Mouse (Mus musculus): ENCODE measurements around the gene I830077J02Rik. TPM values are rescaled to one million over a fixed set of nuclear protein-coding genes. Genes with fewer than 3 reads are reported as not detected.

The I830077J02Rik gene
- total and polyA plus RNA-seq, 3 experiments = 2.8 to 9.4 TPM; not detected in 1

GRCm38 (mm10) chr3:105931095-105931494 lies 1.4 kb downstream of the I830077J02Rik start:
- Histone ChIP-seq H3K4me3 (ENCODE audit: control insufficient read depth in 1 of 2, insufficient read depth in 1 of 2, low read depth in 2 of 2, low read length in 2 of 2) (no peak overlapping the region), H3K36me3 (ENCODE audit: control insufficient read depth in 1 of 2, insufficient read depth in 2 of 2, low read length in 2 of 2) (peaks cover 0 to 16% of the 10 kb centered on the region in 2 experiments; a peak in 3 of 4 replicates), H3K9me3 (replicated peaks; ENCODE audit: insufficient read depth, low read length) (no peaks in the 10 kb centered on the region), H3K4me1 (ENCODE audit: control insufficient read depth in 1 of 2, insufficient read depth in 2 of 2, low read length in 2 of 2) (peaks cover 4 to 21% of the 10 kb centered on the region in 2 experiments; a peak in 3 of 4 replicates), H3K79me2 (ENCODE audit: control insufficient read depth, insufficient read depth, low read length, poor library complexity) (peaks cover 5% of the 10 kb centered on the region; the same call in 1 of the 2 replicates), H3K9ac (ENCODE audit: control insufficient read depth, low read depth, low read length, poor library complexity, severe bottlenecking) (no peak overlapping the region), H3K27me3 (ENCODE audit: control insufficient read depth in 1 of 2, insufficient read depth in 2 of 2, low read length in 2 of 2) (no peaks in the 10 kb centered on the region), H3K27ac (ENCODE audit: control insufficient read depth, low read depth, low read length) (no peak overlapping the region)
- peak; percentile 31 for DNase-seq (ENCODE audit: low read depth, low spot score)
- TF ChIP-seq BHLHE40 (IDR thresholded peaks at IDR 0.05; ENCODE audit: borderline replicate concordance, low read depth, low read length) (no peak), KAT2A (conservative IDR thresholded peaks at IDR 0.05; ENCODE audit: low read depth, low read length) (no peak), GABPA (IDR thresholded peaks at IDR 0.05; ENCODE audit: low read depth, low read length) (no peak), RCOR1 (IDR thresholded peaks at IDR 0.05; ENCODE audit: low read depth, low read length) (no peak), NRF1 (IDR thresholded peaks at IDR 0.05; ENCODE audit: insufficient read depth, low read depth, low read length, poor library complexity, severe bottlenecking) (no peak), ELF1 (IDR thresholded peaks at IDR 0.05; ENCODE audit: low read depth, low read length) (no peak), ZKSCAN1 (IDR thresholded peaks at IDR 0.05; ENCODE audit: low read depth, low read length) (no peak), CHD2 (IDR thresholded peaks at IDR 0.05; ENCODE audit: low read length) (no peak), RAD21 (IDR thresholded peaks at IDR 0.05; ENCODE audit: low read depth, low read length) (no peak), GATA1 (IDR thresholded peaks at IDR 0.05; ENCODE audit: low read depth, low read length) (no peak), POLR2AphosphoS5 (IDR thresholded peaks at IDR 0.05; ENCODE audit: borderline replicate concordance, low read depth, low read length) (no peak), NELFE (IDR thresholded peaks at IDR 0.05; ENCODE audit: low read depth, low read length) (no peak), ZC3H11A (IDR thresholded peaks at IDR 0.05; ENCODE audit: low read depth, low read length) (no peak), ZMIZ1 (IDR thresholded peaks at IDR 0.05; ENCODE audit: low read depth, low read length) (no peak), MXI1 (IDR thresholded peaks at IDR 0.05; ENCODE audit: low read depth, low read length) (no peak)

DNA sequence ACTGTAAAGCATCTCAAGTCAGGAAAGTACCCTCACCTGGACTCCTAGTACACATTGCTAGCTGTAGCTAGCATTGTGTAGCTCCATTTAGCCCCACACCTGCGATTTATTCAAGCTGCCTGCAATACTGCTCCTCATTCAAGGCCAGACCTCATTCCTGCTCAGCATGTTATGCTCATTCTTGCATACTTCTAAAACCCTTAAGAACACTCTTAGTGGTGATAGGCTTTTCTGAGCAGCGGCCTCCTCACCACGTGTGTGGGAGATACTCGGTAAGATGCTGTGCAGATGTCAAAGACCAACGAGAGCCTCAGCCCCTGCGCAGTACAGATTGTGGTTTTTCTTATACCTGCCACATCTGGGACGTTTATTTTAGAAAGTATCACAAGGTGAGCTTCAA lies 2.6 kb downstream of the I830077J02Rik start:
- H3K4me1 ChIP-seq (ENCODE audit: control insufficient read depth in 1 of 2, insufficient read depth in 2 of 2, low read length in 2 of 2) = peaks cover 4 to 24% of the 10 kb centered on the region in 2 experiments; a peak in 3 of 4 replicates
- TF ChIP-seq MYC (IDR thresholded peaks at IDR 0.05; ENCODE audit: low read depth, low read length) = no peak
- TF ChIP-seq KAT2A (conservative IDR thresholded peaks at IDR 0.05; ENCODE audit: low read depth, low read length) = no peak
- no peak for TF ChIP-seq GATA1 (IDR thresholded peaks at IDR 0.05; ENCODE audit: low read depth, low read length)
- no peak for TF ChIP-seq CHD2 (IDR thresholded peaks at IDR 0.05; ENCODE audit: low read length)
- no peak for TF ChIP-seq ZNF384 (IDR thresholded peaks at IDR 0.05; ENCODE audit: low read depth, low read length)
- no peak for TF ChIP-seq ETS1 (IDR thresholded peaks at IDR 0.05; ENCODE audit: low read depth, low read length)
- no peak for TF ChIP-seq JUND (IDR thresholded peaks at IDR 0.05; ENCODE audit: low read depth, low read length)
- no peak for TF ChIP-seq CTCF (IDR thresholded peaks at IDR 0.05 in 2 of 3, conservative IDR thresholded peaks at IDR 0.05 in 1 of 3; ENCODE audit: control insufficient read depth in 1 of 3, insufficient read depth in 1 of 3, low read depth in 2 of 3, low read length in 3 of 3, poor library complexity in 1 of 3, severe bottlenecking in 1 of 3)
- TF ChIP-seq MAZ (IDR thresholded peaks at IDR 0.05; ENCODE audit: low read depth, low read length) = no peak

More for the DNA sequence above, 2.6 kb downstream of the I830077J02Rik start:
- Histone ChIP-seq H3K36me3 (ENCODE audit: control insufficient read depth in 1 of 2, insufficient read depth in 2 of 2, low read length in 2 of 2) (peaks cover 0 to 20% of the 10 kb centered on the region in 2 experiments; a peak in 3 of 4 replicates), H3K79me2 (ENCODE audit: control insufficient read depth, insufficient read depth, low read length, poor library complexity) (peaks cover 5% of the 10 kb centered on the region; the same call in 1 of the 2 replicates), H3K9me3 (replicated peaks; ENCODE audit: insufficient read depth, low read length) (no peaks in the 10 kb centered on the region), H3K4me3 (ENCODE audit: control insufficient read depth in 1 of 2, insufficient read depth in 1 of 2, low read depth in 2 of 2, low read length in 2 of 2) (no peak overlapping the region), H3K27me3 (ENCODE audit: control insufficient read depth in 1 of 2, insufficient read depth in 2 of 2, low read length in 2 of 2) (no peaks in the 10 kb centered on the region), H3K9ac (ENCODE audit: control insufficient read depth, low read depth, low read length, poor library complexity, severe bottlenecking) (no peak overlapping the region), H3K27ac (ENCODE audit: control insufficient read depth, low read depth, low read length) (no peak overlapping the region)
- no peak for DNase-seq (ENCODE audit: low read depth, low spot score)

Data from MEL (cell line).